Comparison of ENCODE assay signal across 14 mouse cellular contexts in genomic region chr4:101588932-101589331, GRCm38 (mm10). TPM values are rescaled to one million over a fixed set of nuclear protein-coding genes. Genes with fewer than 3 reads are reported as not detected.
DNase-seq lines count a peak whose midpoint lies in the region; ATAC-seq and TF ChIP-seq lines count a peak whose summit lies in the region.
"Had no signal": no experiment of that assay in that cellular context is flagged by ENCODE, and none has a peak within 500 bp of the region (broad histone marks: within the 10 kb centered on the region; RNA-seq: fewer than 3 reads in every experiment).

No protein-coding gene starts in this region.

- WGBS in hindbrain, embryonic 14.5 days = 54% methylated on average over 8 of the region's 8 CpGs
- WGBS in hindbrain, embryonic 16.5 days = 52% methylated on average over 8 of the region's 8 CpGs
- 88% methylated on average over 8 of the region's 8 CpGs for WGBS in thymus, adult 2 months

- H3K9me3 ChIP-seq in hindbrain, embryonic 14.5 days (ENCODE audit: control insufficient read depth, low read length) = no peaks in the 10 kb centered on the region
- no peaks in the 10 kb centered on the region for H3K9me3 ChIP-seq in hindbrain, embryonic 16.5 days (ENCODE audit: control insufficient read depth, low read length)
- H3K9me3 ChIP-seq: lung, embryonic 15.5 days had no signal

- no peak for DNase-seq in hindbrain, embryonic 14.5 days (ENCODE audit: low spot score)
- peak; percentile 50 to 60 for DNase-seq in right cerebral cortex, adult 2 months (ENCODE audit: low spot score in 2 of 2)
- DNase-seq in right cerebral cortex, postnatal 10 days (ENCODE audit: low spot score in 2 of 2) = no peak
- peak; percentile 29 to 66 for DNase-seq in left cerebral cortex, adult 8-10 months (ENCODE audit: low spot score in 2 of 2)
- no peak for DNase-seq in thymus, adult 2 months
- DNase-seq in kidney, postnatal 25 days = no peak
- DNase-seq: adrenal gland, postnatal 25 days; gastrocnemius, postnatal 10 days; heart, postnatal 36 days; kidney, adult 11 months; kidney, postnatal 36 days; liver had no signal

- H3K4me2 ChIP-seq in hindbrain, embryonic 14.5 days (replicated peaks) = no peak overlapping the region
- H3K4me2 ChIP-seq in hindbrain, embryonic 16.5 days (ENCODE audit: low read length) = no peak overlapping the region
- H3K4me2 ChIP-seq: lung, embryonic 15.5 days had no signal

- no peaks in the 10 kb centered on the region for H3K27me3 ChIP-seq in hindbrain, embryonic 14.5 days (ENCODE audit: control insufficient read depth, insufficient read depth, low read length)
- no peaks in the 10 kb centered on the region for H3K27me3 ChIP-seq in hindbrain, embryonic 16.5 days (replicated peaks; ENCODE audit: control insufficient read depth, insufficient read depth, low read length)
- no peaks in the 10 kb centered on the region for H3K27me3 ChIP-seq in thymus, adult 2 months (ENCODE audit: control insufficient read depth, insufficient read depth, low read length)
- H3K27me3 ChIP-seq: lung, embryonic 15.5 days had no signal

- H3K4me1 ChIP-seq in hindbrain, embryonic 14.5 days (replicated peaks; ENCODE audit: control insufficient read depth, insufficient read depth, low read length) = peaks cover 19% of the 10 kb centered on the region
- peaks cover 5% of the 10 kb centered on the region for H3K4me1 ChIP-seq in hindbrain, embryonic 16.5 days (ENCODE audit: control insufficient read depth, insufficient read depth, low read depth, low read length)
- peaks cover 14% of the 10 kb centered on the region for H3K4me1 ChIP-seq in thymus, adult 2 months (replicated peaks; ENCODE audit: control insufficient read depth, insufficient read depth, low read length)
- H3K4me1 ChIP-seq: lung, embryonic 15.5 days had no signal

- 0 out of 2 replicates have a peak, but pooled peaks have one; percentile 25 for ATAC-seq in hindbrain, embryonic 14.5 days (ENCODE audit: low FRiP score)
- no peak for ATAC-seq in hindbrain, embryonic 16.5 days

- no peak overlapping the region for H3K27ac ChIP-seq in hindbrain, embryonic 14.5 days
- no peak overlapping the region for H3K27ac ChIP-seq in hindbrain, embryonic 16.5 days (ENCODE audit: low read depth, low read length)
- H3K27ac ChIP-seq in thymus, adult 2 months (ENCODE audit: control insufficient read depth, insufficient read depth, low read length) = no peak overlapping the region
- H3K27ac ChIP-seq: lung, embryonic 15.5 days had no signal

- TF ChIP-seq CTCF in thymus, adult 2 months (IDR thresholded peaks at IDR 0.05; ENCODE audit: borderline replicate concordance, control insufficient read depth, extremely low read depth, insufficient read depth, low read length, poor library complexity) = no peak

- no peak overlapping the region for H3K4me3 ChIP-seq in hindbrain, embryonic 14.5 days (replicated peaks; ENCODE audit: low read length)
- no peak overlapping the region for H3K4me3 ChIP-seq in hindbrain, embryonic 16.5 days (ENCODE audit: low read length)
- H3K4me3 ChIP-seq in thymus, adult 2 months (ENCODE audit: control insufficient read depth, insufficient read depth, low read length) = no peak overlapping the region
- H3K4me3 ChIP-seq: lung, embryonic 15.5 days had no signal

- no peaks in the 10 kb centered on the region for H3K36me3 ChIP-seq in hindbrain, embryonic 14.5 days (replicated peaks; ENCODE audit: control insufficient read depth, insufficient read depth)
- no peaks in the 10 kb centered on the region for H3K36me3 ChIP-seq in hindbrain, embryonic 16.5 days (ENCODE audit: control insufficient read depth, insufficient read depth, low read length)
- H3K36me3 ChIP-seq in thymus, adult 2 months (ENCODE audit: control insufficient read depth, insufficient read depth, low read length) = no peaks in the 10 kb centered on the region
- H3K36me3 ChIP-seq: lung, embryonic 15.5 days had no signal

- no peak for TF ChIP-seq POLR2A in thymus, adult 2 months (IDR thresholded peaks at IDR 0.05; ENCODE audit: control insufficient read depth, extremely low read depth, insufficient read depth, low read length, poor library complexity)

- no peak overlapping the region for H3K9ac ChIP-seq in hindbrain, embryonic 14.5 days
- H3K9ac ChIP-seq in hindbrain, embryonic 16.5 days (ENCODE audit: low read depth, low read length) = no peak overlapping the region
- H3K9ac ChIP-seq: lung, embryonic 15.5 days had no signal

RNA-seq across cellular contexts. Expression of gene Leprot, which starts 58.6 kb away (rescaled TPM):
- polyA plus RNA-seq in hindbrain, embryonic 14.5 days (2014; fragmentation: Nextera tagmentation; extraction: Ambion mirVana) = 84.7 and 90.7 TPM in 2 replicates
- polyA plus RNA-seq in hindbrain, embryonic 16.5 days (2015; fragmentation: Nextera tagmentation; extraction: Ambion mirVana) = 89.6 and 96.6 TPM in 2 replicates
- total RNA-seq in left cerebral cortex, adult 8-10 months (2022) = 10 to 100 TPM; 26.1 to 28.0 (median 27.1) TPM
- 35.5 and 43.1 TPM in 2 replicates for polyA plus RNA-seq in thymus, adult 2 months (2012; rRNA removed)

Comparison
In these comparisons a context has a peak if more than half of its experiments do, and no peak if none do; other contexts are left out.
1. DNase-seq: peak in right cerebral cortex, adult 2 months (2 of 2) and left cerebral cortex, adult 8-10 months (2 of 2); none in hindbrain, embryonic 14.5 days (single experiment), right cerebral cortex, postnatal 10 days (0 of 2), thymus, adult 2 months (single experiment) and kidney, postnatal 25 days (0 of 2).